Mouse (Mus musculus) midbrain, embryonic 12.5 days (tissue): ENCODE measurements around the gene Prkag2. TPM values are rescaled to one million over a fixed set of nuclear protein-coding genes. Genes with fewer than 3 reads are reported as not detected.

Source experiments
- ATAC-seq: fragments of 200-750 bp; cut with Nextera tagmentation; 2 replicates; pipeline ENCODE4 v1.8.0; 2017; ENCODE audit warnings: low read depth, moderate TSS enrichment, moderate library complexity; ENCODE audit not compliant: low FRiP score
- H3K27ac ChIP-seq: fragments of 300-500 bp; sonication (generic); replicated peaks from 2 replicates; pipeline ENCODE4 v1.5.1; 2016; ENCODE audit warnings: mild to moderate bottlenecking
- H3K27me3 ChIP-seq: fragments of 300-500 bp; sonication (generic); 2 replicates; pipeline ENCODE4 v1.6.1; 2016; ENCODE audit warnings: mild to moderate bottlenecking
- H3K36me3 ChIP-seq: fragments of 300-500 bp; sonication (generic); 2 replicates; pipeline ENCODE4 v1.6.1; 2016
- H3K4me1 ChIP-seq: fragments of 300-500 bp; sonication (generic); 2 replicates; pipeline ENCODE4 v1.6.1; 2016
- H3K4me2 ChIP-seq: fragments of 300-500 bp; sonication (generic); replicated peaks from 2 replicates; pipeline ENCODE4 v1.6.1; 2016; ENCODE audit warnings: mild to moderate bottlenecking, moderate library complexity
- H3K4me3 ChIP-seq: fragments of 300-500 bp; sonication (generic); 2 replicates; pipeline ENCODE4 v1.5.1; 2016; ENCODE audit warnings: mild to moderate bottlenecking
- H3K9ac ChIP-seq: fragments of 300-500 bp; sonication (generic); replicated peaks from 2 replicates; pipeline ENCODE4 v1.6.1; 2016; ENCODE audit warnings: mild to moderate bottlenecking, moderate library complexity
- H3K9me3 ChIP-seq: fragments of 300-500 bp; sonication (generic); 2 replicates; pipeline ENCODE4 v1.6.1; 2016; ENCODE audit warnings: mild to moderate bottlenecking
- WGBS: fragments of 180-500 bp; shearing (Covaris S2); methylation state at CpG from one replicate; pipeline ENCODE4 v1.1.7; 2016; 5-methylcytosine and 5-hydroxymethylcytosine counted together
- polyA plus RNA-seq: library from polyadenylated mRNA; unstranded; fragments of >200 nt; fragmentation: Nextera tagmentation; extraction: Ambion mirVana; gene quantifications from 2 replicates; pipeline ENCODE4 v1.2.1, GENCODE M21; 2016

Prkag2 gene
- polyA plus RNA-seq, 1 experiment from 2014 or later, result 56.2 TPM

GRCm38 (mm10) chr5:24973672-24974225 lies 126.7 kb downstream of the Prkag2 start:
- no peak overlapping the region for H3K4me2 ChIP-seq
- H3K9me3 ChIP-seq, result no peaks in the 10 kb centered on the region
- ATAC-seq, result no peak
- H3K4me1 ChIP-seq, result peaks cover 4% of the 10 kb centered on the region; the same call in 1 of the 2 replicates
- H3K36me3 ChIP-seq, result no peaks in the 10 kb centered on the region
- H3K4me3 ChIP-seq, result no peak overlapping the region
- no peak overlapping the region for H3K9ac ChIP-seq
- H3K27ac ChIP-seq, result no peak overlapping the region
- WGBS, result 68% methylated on average over 9 of the region's 9 CpGs
- H3K27me3 ChIP-seq, result no peaks in the 10 kb centered on the region

GRCm38 (mm10) chr5:24973228-24973627 lies 127.2 kb downstream of the Prkag2 start:
- H3K27ac ChIP-seq, result no peak overlapping the region
- no peaks in the 10 kb centered on the region for H3K9me3 ChIP-seq
- WGBS, result 79% methylated on average over 13 of the region's 13 CpGs
- H3K36me3 ChIP-seq, result no peaks in the 10 kb centered on the region
- H3K4me2 ChIP-seq, result no peak overlapping the region
- H3K4me1 ChIP-seq, result peaks cover 4% of the 10 kb centered on the region; the same call in 1 of the 2 replicates
- H3K9ac ChIP-seq, result no peak overlapping the region
- H3K4me3 ChIP-seq, result no peak overlapping the region
- ATAC-seq, result no peak
- H3K27me3 ChIP-seq, result no peaks in the 10 kb centered on the region

GRCm38 (mm10) chr5:24970552-24971275 lies 129.7 kb downstream of the Prkag2 start:
- H3K27me3 ChIP-seq, result no peaks in the 10 kb centered on the region
- no peaks in the 10 kb centered on the region; the same call in 1 of the 2 replicates for H3K4me1 ChIP-seq
- WGBS, result 92% methylated on average over 8 of the region's 8 CpGs
- H3K4me3 ChIP-seq, result no peak overlapping the region
- no peak overlapping the region for H3K9ac ChIP-seq
- ATAC-seq, result no peak
- H3K9me3 ChIP-seq, result no peaks in the 10 kb centered on the region
- no peak overlapping the region for H3K27ac ChIP-seq
- no peak overlapping the region for H3K4me2 ChIP-seq
- no peaks in the 10 kb centered on the region for H3K36me3 ChIP-seq

- Histone ChIP-seq H3K4me3 (no peak overlapping the region), H3K4me1 (no peaks in the 10 kb centered on the region; the same call in 1 of the 2 replicates), H3K9ac (no peak overlapping the region), H3K27ac (no peak overlapping the region), H3K4me2 (no peak overlapping the region), H3K9me3 (no peaks in the 10 kb centered on the region), H3K36me3 (no peaks in the 10 kb centered on the region), H3K27me3 (no peaks in the 10 kb centered on the region)
- 56% methylated on average over 11 of the region's 11 CpGs for WGBS
- ATAC-seq, result no peak
Measured at GRCm38 (mm10) chr5:24969241-24969880, 131.1 kb downstream of the Prkag2 start.

GRCm38 (mm10) chr5:24968792-24969191 lies 131.7 kb downstream of the Prkag2 start:
- Histone ChIP-seq H3K4me1 (no peaks in the 10 kb centered on the region; the same call in 1 of the 2 replicates), H3K9ac (no peak overlapping the region), H3K27ac (no peak overlapping the region), H3K27me3 (no peaks in the 10 kb centered on the region), H3K36me3 (no peaks in the 10 kb centered on the region), H3K4me2 (no peak overlapping the region), H3K9me3 (no peaks in the 10 kb centered on the region), H3K4me3 (no peak overlapping the region)
- ATAC-seq, result no peak
- WGBS, result 24% methylated on average over 8 of the region's 8 CpGs

GRCm38 (mm10) chr5:24967898-24968535 lies 132.4 kb downstream of the Prkag2 start:
- Histone ChIP-seq H3K27ac (no peak overlapping the region), H3K4me2 (no peak overlapping the region), H3K36me3 (no peaks in the 10 kb centered on the region), H3K4me1 (no peaks in the 10 kb centered on the region; the same call in 1 of the 2 replicates), H3K9ac (no peak overlapping the region), H3K4me3 (no peak overlapping the region), H3K9me3 (no peaks in the 10 kb centered on the region), H3K27me3 (no peaks in the 10 kb centered on the region)
- no peak for ATAC-seq
- WGBS, result 67% methylated on average over 7 of the region's 7 CpGs

GRCm38 (mm10) chr5:24963776-24964175 lies 136.7 kb downstream of the Prkag2 start:
- Histone ChIP-seq H3K4me3 (no peak overlapping the region), H3K9me3 (no peaks in the 10 kb centered on the region), H3K36me3 (no peaks in the 10 kb centered on the region), H3K27me3 (no peaks in the 10 kb centered on the region), H3K4me1 (no peaks in the 10 kb centered on the region), H3K4me2 (no peak overlapping the region), H3K9ac (no peak overlapping the region), H3K27ac (no peak overlapping the region)
- WGBS, result 83% methylated on average over 4 of the region's 4 CpGs
- no peak for ATAC-seq

GRCm38 (mm10) chr5:24960791-24961190 lies 139.7 kb downstream of the Prkag2 start:
- Histone ChIP-seq H3K27ac (no peak overlapping the region), H3K36me3 (no peaks in the 10 kb centered on the region), H3K4me1 (no peaks in the 10 kb centered on the region), H3K9me3 (no peaks in the 10 kb centered on the region), H3K4me3 (no peak overlapping the region), H3K9ac (no peak overlapping the region), H3K27me3 (no peaks in the 10 kb centered on the region), H3K4me2 (no peak overlapping the region)
- ATAC-seq, result no peak
- 88% methylated on average over 5 of the region's 5 CpGs for WGBS

GRCm38 (mm10) chr5:24959758-24960157 lies 140.7 kb downstream of the Prkag2 start:
- no peak overlapping the region for H3K27ac ChIP-seq
- H3K9ac ChIP-seq, result no peak overlapping the region
- H3K4me2 ChIP-seq, result no peak overlapping the region
- H3K9me3 ChIP-seq, result no peaks in the 10 kb centered on the region
- ATAC-seq, result no peak
- H3K4me1 ChIP-seq, result no peaks in the 10 kb centered on the region
- H3K4me3 ChIP-seq, result no peak overlapping the region
- H3K27me3 ChIP-seq, result no peaks in the 10 kb centered on the region
- 91% methylated on average over 3 of the region's 3 CpGs for WGBS
- H3K36me3 ChIP-seq, result no peaks in the 10 kb centered on the region

GRCm38 (mm10) chr5:24958596-24958995 lies 141.8 kb downstream of the Prkag2 start:
- Histone ChIP-seq H3K27ac (no peak overlapping the region), H3K4me3 (no peak overlapping the region), H3K4me2 (no peak overlapping the region), H3K9me3 (no peaks in the 10 kb centered on the region), H3K4me1 (no peaks in the 10 kb centered on the region), H3K27me3 (no peaks in the 10 kb centered on the region), H3K9ac (no peak overlapping the region), H3K36me3 (no peaks in the 10 kb centered on the region)
- 88% methylated on average over 5 of the region's 5 CpGs for WGBS
- no peak for ATAC-seq

GRCm38 (mm10) chr5:24956891-24957290 lies 143.6 kb downstream of the Prkag2 start:
- no peak for ATAC-seq
- H3K4me3 ChIP-seq, result no peak overlapping the region
- peaks cover 8% of the 10 kb centered on the region; the same call in 1 of the 2 replicates for H3K4me1 ChIP-seq
- H3K27ac ChIP-seq, result no peak overlapping the region
- 87% methylated on average over 7 of the region's 7 CpGs for WGBS
- H3K4me2 ChIP-seq, result no peak overlapping the region
- no peaks in the 10 kb centered on the region for H3K9me3 ChIP-seq
- H3K27me3 ChIP-seq, result no peaks in the 10 kb centered on the region
- no peak overlapping the region for H3K9ac ChIP-seq
- H3K36me3 ChIP-seq, result no peaks in the 10 kb centered on the region
